ENCODE assay signal across 8 mouse cellular contexts in genomic region chr1:87854411-87854810, GRCm38 (mm10). TPM values are rescaled to one million over a fixed set of nuclear protein-coding genes. Genes with fewer than 3 reads are reported as not detected.
A peak's percentile ranks its signal among the peaks of the same experiment; 100 is the strongest.
DNase-seq lines count a peak whose midpoint lies in the region; ATAC-seq and TF ChIP-seq lines count a peak whose summit lies in the region.

No protein-coding gene starts in this region.

- H3K27ac ChIP-seq in heart, embryonic 10.5 days = no peak overlapping the region
- H3K27ac ChIP-seq in CH12.LX (ENCODE audit: insufficient read depth, low read depth) = peak overlapping the region; percentile 50
- no peak overlapping the region for H3K27ac ChIP-seq in forebrain, postnatal 0 days (ENCODE audit: low read depth, low read length)
- peak overlapping the region; percentile 76 for H3K27ac ChIP-seq in liver, postnatal 0 days (ENCODE audit: low read depth)

- dilution Hi-C loops in CH12.LX (cut with MboI; ENCODE audit: extremely low pct_ligation_motif_present, extremely low pct_unique_long_range_greater_than_20kb, low sequenced_read_pairs) = no loop called here

- H3K79me2 ChIP-seq in CH12.LX (replicated peaks; ENCODE audit: control insufficient read depth, extremely low read depth, insufficient read depth, poor library complexity, severe bottlenecking) = peaks cover 60% of the 10 kb centered on the region

- TF ChIP-seq EP300 in CH12.LX (IDR thresholded peaks at IDR 0.05; ENCODE audit: low read length) = no peak
- no peak for TF ChIP-seq EP300 in liver, postnatal 0 days (IDR thresholded peaks at IDR 0.05; ENCODE audit: low read depth)

- no peak for DNase-seq in heart, embryonic 10.5 days (ENCODE audit: low spot score)
- DNase-seq in heart, postnatal 4 days = no peak
- no peak for DNase-seq in CH12.LX (ENCODE audit: extremely low read depth)
- DNase-seq in forebrain, postnatal 0 days = no peak
- no peak for DNase-seq in liver, postnatal 0 days
- no peak for DNase-seq in thymus, postnatal 10 days (ENCODE audit: low spot score in 2 of 2)
- DNase-seq in urinary bladder, postnatal 4 days (ENCODE audit: low spot score in 2 of 2) = no peak
- no peak for DNase-seq in embryo, embryonic 11 days

- peaks cover 35% of the 10 kb centered on the region for H3K4me1 ChIP-seq in heart, embryonic 10.5 days
- H3K4me1 ChIP-seq in CH12.LX (ENCODE audit: control insufficient read depth in 1 of 2, insufficient read depth in 2 of 2) = peaks cover 34 to 71% of the 10 kb centered on the region in 2 experiments
- H3K4me1 ChIP-seq in forebrain, postnatal 0 days (ENCODE audit: insufficient read depth) = peaks cover 14% of the 10 kb centered on the region
- peaks cover 51% of the 10 kb centered on the region for H3K4me1 ChIP-seq in liver, postnatal 0 days (ENCODE audit: insufficient read depth)

- no peaks in the 10 kb centered on the region for H3K9me3 ChIP-seq in heart, embryonic 10.5 days
- no peaks in the 10 kb centered on the region for H3K9me3 ChIP-seq in CH12.LX (replicated peaks; ENCODE audit: low read length)
- no peaks in the 10 kb centered on the region for H3K9me3 ChIP-seq in forebrain, postnatal 0 days (ENCODE audit: low read length)
- H3K9me3 ChIP-seq in liver, postnatal 0 days (ENCODE audit: low read length) = no peaks in the 10 kb centered on the region

- in situ Hi-C loops in CH12.LX (cut with MboI; ENCODE audit: low pct_ligation_motif_present, low pct_unique_long_range_greater_than_20kb, low sequenced_read_pairs) = no loop called here

- no peaks in the 10 kb centered on the region for H3K36me3 ChIP-seq in heart, embryonic 10.5 days
- peaks cover 0 to 11% of the 10 kb centered on the region in 2 experiments for H3K36me3 ChIP-seq in CH12.LX (replicated peaks in 1 of 2; ENCODE audit: control insufficient read depth in 1 of 2, insufficient read depth in 1 of 2, low read length in 1 of 2)
- H3K36me3 ChIP-seq in forebrain, postnatal 0 days (ENCODE audit: insufficient read depth) = no peaks in the 10 kb centered on the region
- no peaks in the 10 kb centered on the region for H3K36me3 ChIP-seq in liver, postnatal 0 days (replicated peaks; ENCODE audit: insufficient read depth, low read length)

- 30% methylated on average over 6 of the region's 6 CpGs for WGBS in heart, embryonic 10.5 days
- 22% methylated on average over 6 of the region's 6 CpGs for WGBS in forebrain, postnatal 0 days
- 14% methylated on average over 6 of the region's 6 CpGs for WGBS in liver, postnatal 0 days (ENCODE audit: insufficient replicate concordance)

- H3K4me2 ChIP-seq in CH12.LX (ENCODE audit: insufficient read depth, low read depth, poor library complexity, severe bottlenecking) = peak overlapping the region; percentile 95
- H3K4me2 ChIP-seq in forebrain, postnatal 0 days (ENCODE audit: low read depth) = peak overlapping the region; percentile 88
- peak overlapping the region; percentile 99 for H3K4me2 ChIP-seq in liver, postnatal 0 days (ENCODE audit: low read depth, low read length)

- TF ChIP-seq RAD21 in CH12.LX (IDR thresholded peaks at IDR 0.05; ENCODE audit: low read depth, low read length) = no peak

- TF ChIP-seq CTCF in CH12.LX (conservative IDR thresholded peaks at IDR 0.05 in 1 of 2, IDR thresholded peaks at IDR 0.05 in 1 of 2; ENCODE audit: low read depth in 2 of 2, low read length in 2 of 2) = no peak
- no peak for TF ChIP-seq CTCF in forebrain, postnatal 0 days (IDR thresholded peaks at IDR 0.05; ENCODE audit: low read depth)
- TF ChIP-seq CTCF in liver, postnatal 0 days (IDR thresholded peaks at IDR 0.05; ENCODE audit: low read depth) = no peak

- no peak for ATAC-seq in forebrain, postnatal 0 days
- ATAC-seq in liver, postnatal 0 days = no peak

- no peaks in the 10 kb centered on the region for H3K27me3 ChIP-seq in heart, embryonic 10.5 days (ENCODE audit: insufficient read depth, poor library complexity, severe bottlenecking)
- no peaks in the 10 kb centered on the region for H3K27me3 ChIP-seq in CH12.LX (replicated peaks)
- no peaks in the 10 kb centered on the region for H3K27me3 ChIP-seq in forebrain, postnatal 0 days (ENCODE audit: insufficient read depth, low read length)
- H3K27me3 ChIP-seq in liver, postnatal 0 days (ENCODE audit: insufficient read depth, low read length) = no peaks in the 10 kb centered on the region

- H3K4me3 ChIP-seq in heart, embryonic 10.5 days = peak overlapping the region; percentile 99
- peak overlapping the region; percentile 85 to 99 (median 96) for H3K4me3 ChIP-seq in CH12.LX (replicated peaks in 1 of 3; ENCODE audit: low read depth in 2 of 3, low read length in 2 of 3, poor library complexity in 1 of 3)
- H3K4me3 ChIP-seq in forebrain, postnatal 0 days (ENCODE audit: low read depth, low read length) = peak overlapping the region; percentile 92
- H3K4me3 ChIP-seq in liver, postnatal 0 days (ENCODE audit: low read depth, low read length) = peak overlapping the region; percentile 93

- peak overlapping the region; percentile 88 for H3K9ac ChIP-seq in CH12.LX (ENCODE audit: insufficient read depth, low read depth)
- H3K9ac ChIP-seq in forebrain, postnatal 0 days = peak overlapping the region; percentile 88
- H3K9ac ChIP-seq in liver, postnatal 0 days (replicated peaks) = peak overlapping the region; percentile 92

- TF ChIP-seq POLR2A in CH12.LX (IDR thresholded peaks at IDR 0.05; ENCODE audit: low read depth, low read length) = no peak

TF ChIP-seq in CH12.LX, 34 proteins besides CTCF, POLR2A, EP300 and RAD21:
- no peak for TF ChIP-seq ETS1 (conservative IDR thresholded peaks at IDR 0.05; ENCODE audit: low read depth, low read length)
- TF ChIP-seq TCF12 (IDR thresholded peaks at IDR 0.05; ENCODE audit: low read depth, low read length) = no peak
- TF ChIP-seq MAFK (IDR thresholded peaks at IDR 0.05; ENCODE audit: insufficient replicate concordance, low read length) = no peak
- no peak for TF ChIP-seq ZKSCAN1 (IDR thresholded peaks at IDR 0.05; ENCODE audit: borderline replicate concordance, low read depth, low read length)
- no peak for TF ChIP-seq USF2 (conservative IDR thresholded peaks at IDR 0.05; ENCODE audit: low read depth, low read length)
- no peak for TF ChIP-seq GABPA (IDR thresholded peaks at IDR 0.05; ENCODE audit: insufficient replicate concordance, low read depth, low read length)

RNA-seq across cellular contexts. Expression of gene Dgkd, which starts 1.3 kb away (rescaled TPM):
- 26.6 and 31.6 TPM in 2 replicates for polyA plus RNA-seq in heart, embryonic 10.5 days (2016; fragmentation: Nextera tagmentation; extraction: Ambion mirVana)
- total RNA-seq in heart, postnatal 4 days (2021) = 10 to 100 TPM; 53.4 to 55.2 TPM
- 73.4 and 89.9 TPM in 2 replicates for total RNA-seq in CH12.LX (2012; rRNA removed)
- 57.5 and 58.0 TPM in 2 replicates for total RNA-seq in CH12.LX (2014; rRNA removed)
- 73.8 and 77.3 TPM in 2 replicates for polyA plus RNA-seq in CH12.LX (2012; ENCODE audit: insufficient read length, low read depth)
- total RNA-seq in forebrain, postnatal 0 days (2014; rRNA removed) = 80.2 and 80.4 TPM in 2 replicates
- polyA plus RNA-seq in forebrain, postnatal 0 days (2015; fragmentation: Nextera tagmentation; extraction: Ambion mirVana) = 30.1 and 37.1 TPM in 2 replicates
- 8.3 and 9.1 TPM in 2 replicates for polyA plus RNA-seq in liver, postnatal 0 days (2015; fragmentation: Nextera tagmentation; extraction: Ambion mirVana)

RNA-seq across cellular contexts. Expression of gene Sag, which starts 50.9 kb away (rescaled TPM):
- polyA plus RNA-seq in heart, embryonic 10.5 days (2016; fragmentation: Nextera tagmentation; extraction: Ambion mirVana) = 1.9 and 2.0 TPM in 2 replicates
- total RNA-seq in heart, postnatal 4 days (2021) = under 1 TPM; 0.33 to 0.45 TPM
- total RNA-seq in CH12.LX (2012; rRNA removed) (1.0 and 2.5 TPM in 2 replicates), CH12.LX (2014; rRNA removed) (0.19 TPM in 1 of 2 replicates, not detected in the other)
- polyA plus RNA-seq in CH12.LX (2012; ENCODE audit: insufficient read length, low read depth) = 0.45 and 2.0 TPM in 2 replicates
- total RNA-seq in forebrain, postnatal 0 days (2014; rRNA removed) = 0.76 and 1.3 TPM in 2 replicates
- polyA plus RNA-seq in forebrain, postnatal 0 days (2015; fragmentation: Nextera tagmentation; extraction: Ambion mirVana) = 1.4 and 1.6 TPM in 2 replicates
- 0.17 and 0.42 TPM in 2 replicates for polyA plus RNA-seq in liver, postnatal 0 days (2015; fragmentation: Nextera tagmentation; extraction: Ambion mirVana)

Comparison
In these comparisons a context has a peak if more than half of its experiments do, and no peak if none do; other contexts are left out.
1. H3K27ac ChIP-seq: peak in CH12.LX (single experiment) and liver, postnatal 0 days (single experiment); none in heart, embryonic 10.5 days (single experiment) and forebrain, postnatal 0 days (single experiment).
2. Peak in every context shown above with its lines, with median percentiles within 50 percentile points of each other: H3K4me3 ChIP-seq, H3K4me2 ChIP-seq and H3K9ac ChIP-seq.